Comparison of ENCODE assay signal across 12 mouse cellular contexts in the genomic region with DNA sequence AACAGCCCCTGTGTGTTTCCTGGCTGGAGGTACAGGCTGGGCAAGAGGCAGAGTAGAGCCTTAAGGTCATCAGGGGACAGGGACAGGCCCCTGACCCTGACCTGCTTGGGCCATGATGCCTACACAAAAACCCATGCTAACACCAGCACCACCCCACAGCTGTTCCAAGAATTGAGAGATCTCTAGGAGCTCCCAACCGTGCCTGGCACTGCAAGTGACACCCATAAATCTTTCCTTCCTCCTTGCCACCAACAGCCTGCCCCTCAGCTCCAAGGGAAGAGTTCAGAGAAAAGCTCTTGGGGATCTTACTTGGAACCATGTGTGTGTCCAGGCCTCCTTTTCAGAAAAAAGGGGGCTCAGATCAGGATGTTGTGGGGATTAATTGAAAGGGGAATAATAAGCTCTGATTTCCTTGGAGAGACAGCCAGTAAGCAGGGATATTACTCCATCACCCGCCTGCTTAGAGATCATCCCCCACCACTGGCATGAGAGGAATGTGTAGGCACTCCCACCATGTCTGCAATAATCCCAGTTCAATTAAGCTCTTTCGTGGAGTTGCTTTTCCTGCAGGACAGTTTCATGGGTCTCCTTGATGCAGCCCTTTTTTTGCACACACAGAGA. TPM values are rescaled to one million over a fixed set of nuclear protein-coding genes. Genes with fewer than 3 reads are reported as not detected.
DNase-seq lines count a peak whose midpoint lies in the region; ATAC-seq and TF ChIP-seq lines count a peak whose summit lies in the region.
"Had no signal": no experiment of that assay in that cellular context is flagged by ENCODE, and none has a peak within 500 bp of the region (broad histone marks: within the 10 kb centered on the region; RNA-seq: fewer than 3 reads in every experiment).

No protein-coding gene starts in this region.

- 22% methylated on average over 3 of the region's 3 CpGs for WGBS in heart, embryonic 12.5 days
- 16% methylated on average over 3 of the region's 3 CpGs for WGBS in lung, postnatal 0 days
- WGBS in midbrain, postnatal 0 days = 19% methylated on average over 3 of the region's 3 CpGs
- 27% methylated on average over 3 of the region's 3 CpGs for WGBS in hindbrain, postnatal 0 days

- peak overlapping the region; percentile 29; the same call in 1 of the 2 replicates for H3K4me2 ChIP-seq in heart, embryonic 12.5 days
- no peak overlapping the region for H3K4me2 ChIP-seq in lung, postnatal 0 days (replicated peaks; ENCODE audit: low read depth, low read length)
- H3K4me2 ChIP-seq in midbrain, postnatal 0 days (ENCODE audit: low read depth, low read length, poor library complexity, severe bottlenecking) = no peak overlapping the region
- H3K4me2 ChIP-seq in hindbrain, postnatal 0 days (ENCODE audit: low read depth, low read length) = no peak overlapping the region

- TF ChIP-seq EP300 in lung, postnatal 0 days (IDR thresholded peaks at IDR 0.05) = no peak

- no peak overlapping the region for H3K9ac ChIP-seq in heart, embryonic 12.5 days
- H3K9ac ChIP-seq in lung, postnatal 0 days (replicated peaks; ENCODE audit: low read depth) = no peak overlapping the region
- H3K9ac ChIP-seq in midbrain, postnatal 0 days (replicated peaks; ENCODE audit: low read length, poor library complexity, severe bottlenecking) = no peak overlapping the region
- H3K9ac ChIP-seq in hindbrain, postnatal 0 days (replicated peaks; ENCODE audit: low read length) = no peak overlapping the region

- no peaks in the 10 kb centered on the region for H3K27me3 ChIP-seq in heart, embryonic 12.5 days (replicated peaks)
- H3K27me3 ChIP-seq in lung, postnatal 0 days (replicated peaks; ENCODE audit: insufficient read depth, low read length) = no peaks in the 10 kb centered on the region
- no peaks in the 10 kb centered on the region for H3K27me3 ChIP-seq in midbrain, postnatal 0 days (ENCODE audit: insufficient read depth, low read length)
- no peaks in the 10 kb centered on the region for H3K27me3 ChIP-seq in hindbrain, postnatal 0 days (ENCODE audit: insufficient read depth, low read length)

- TF ChIP-seq CTCF in lung, postnatal 0 days (IDR thresholded peaks at IDR 0.05) = no peak
- no peak for TF ChIP-seq CTCF in midbrain, postnatal 0 days (IDR thresholded peaks at IDR 0.05)
- TF ChIP-seq CTCF in hindbrain, postnatal 0 days (IDR thresholded peaks at IDR 0.05; ENCODE audit: low read depth) = no peak

- H3K27ac ChIP-seq in heart, embryonic 12.5 days (ENCODE audit: poor library complexity, severe bottlenecking) = peak overlapping the region; percentile 81
- H3K27ac ChIP-seq in lung, postnatal 0 days (ENCODE audit: low read length) = peak overlapping the region; percentile 66
- H3K27ac ChIP-seq in midbrain, postnatal 0 days (ENCODE audit: low read depth, low read length) = no peak overlapping the region
- H3K27ac ChIP-seq in hindbrain, postnatal 0 days = no peak overlapping the region

- H3K4me1 ChIP-seq in heart, embryonic 12.5 days (replicated peaks) = peaks cover 70% of the 10 kb centered on the region
- H3K4me1 ChIP-seq in lung, postnatal 0 days (ENCODE audit: insufficient read depth, low read depth, low read length) = peaks cover 23% of the 10 kb centered on the region; the same call in 1 of the 2 replicates
- peaks cover 2% of the 10 kb centered on the region; the same call in 1 of the 2 replicates for H3K4me1 ChIP-seq in midbrain, postnatal 0 days (ENCODE audit: insufficient read depth, low read length)
- no peaks in the 10 kb centered on the region; the same call in 1 of the 2 replicates for H3K4me1 ChIP-seq in hindbrain, postnatal 0 days (ENCODE audit: insufficient read depth, low read length)

- peaks cover 3% of the 10 kb centered on the region; the same call in 1 of the 2 replicates for H3K36me3 ChIP-seq in heart, embryonic 12.5 days
- no peaks in the 10 kb centered on the region for H3K36me3 ChIP-seq in lung, postnatal 0 days (ENCODE audit: insufficient read depth, low read length)
- no peaks in the 10 kb centered on the region for H3K36me3 ChIP-seq in midbrain, postnatal 0 days (ENCODE audit: insufficient read depth, low read length)
- no peaks in the 10 kb centered on the region for H3K36me3 ChIP-seq in hindbrain, postnatal 0 days (ENCODE audit: insufficient read depth, low read length)

- intact Hi-C loops in heart, postnatal 25 days (cut with DNase I) = no loop called here

- no peaks in the 10 kb centered on the region for H3K9me3 ChIP-seq in heart, embryonic 12.5 days (replicated peaks)
- H3K9me3 ChIP-seq in lung, postnatal 0 days (ENCODE audit: low read length) = no peaks in the 10 kb centered on the region
- H3K9me3 ChIP-seq in midbrain, postnatal 0 days (ENCODE audit: low read length) = no peaks in the 10 kb centered on the region
- H3K9me3 ChIP-seq in hindbrain, postnatal 0 days (ENCODE audit: low read length) = no peaks in the 10 kb centered on the region

- ATAC-seq in heart, embryonic 12.5 days (ENCODE audit: insufficient number of reproducible peaks, low FRiP score) = no peak
- ATAC-seq in lung, postnatal 0 days = 0 out of 2 replicates have a peak, but pooled peaks have one; percentile 10
- no peak for ATAC-seq in midbrain, postnatal 0 days (ENCODE audit: low FRiP score)
- no peak for ATAC-seq in hindbrain, postnatal 0 days
- ATAC-seq: intestine, postnatal 0 days had no signal

- no peak for DNase-seq in heart, postnatal 25 days (ENCODE audit: low spot score)
- DNase-seq in lung, postnatal 0 days (ENCODE audit: low spot score) = peak; percentile 50
- no peak for DNase-seq in lung, postnatal 4 days
- DNase-seq in adipocyte (ENCODE audit: low spot score) = peak; percentile 55
- peak; percentile 54 for DNase-seq in mesoderm, embryonic 11.5 days (ENCODE audit: low read depth, low spot score)
- DNase-seq in midbrain, postnatal 0 days (ENCODE audit: low spot score) = no peak
- no peak for DNase-seq in hindbrain, postnatal 0 days (ENCODE audit: low spot score)
- DNase-seq: cerebellum, adult 9-11 months; lung, adult 18-20 months; right cerebral cortex, postnatal 25 days had no signal

- H3K4me3 ChIP-seq in heart, embryonic 12.5 days = no peak overlapping the region
- no peak overlapping the region for H3K4me3 ChIP-seq in lung, postnatal 0 days (ENCODE audit: low read depth, low read length)
- H3K4me3 ChIP-seq in midbrain, postnatal 0 days (ENCODE audit: low read depth, low read length) = no peak overlapping the region
- no peak overlapping the region for H3K4me3 ChIP-seq in hindbrain, postnatal 0 days (ENCODE audit: low read length)

RNA-seq across cellular contexts. Expression of a gene that starts 44.3 kb away (rescaled TPM):
- 81.0 and 85.4 TPM in 2 replicates for polyA plus RNA-seq in heart, embryonic 12.5 days (2016; fragmentation: Nextera tagmentation; extraction: Ambion mirVana)
- 100 to 1,000 TPM in 1 of 2 experiments, 10 to 100 TPM in 1; 99.9 to 105 TPM for total RNA-seq in heart, postnatal 25 days (2021)
- polyA plus RNA-seq in lung, postnatal 0 days (2015; fragmentation: Nextera tagmentation; extraction: Ambion mirVana) = 68.5 and 74.0 TPM in 2 replicates
- total RNA-seq in midbrain, postnatal 0 days (2014; rRNA removed) = 130 and 133 TPM in 2 replicates
- 89.0 and 97.9 TPM in 2 replicates for polyA plus RNA-seq in midbrain, postnatal 0 days (2015; fragmentation: Nextera tagmentation; extraction: Ambion mirVana)
- 132 and 137 TPM in 2 replicates for total RNA-seq in hindbrain, postnatal 0 days (2014; rRNA removed)
- polyA plus RNA-seq in hindbrain, postnatal 0 days (2015; fragmentation: Nextera tagmentation; extraction: Ambion mirVana) = 81.1 and 86.3 TPM in 2 replicates

Comparison
In these comparisons a context has a peak if more than half of its experiments do, and no peak if none do; other contexts are left out.
1. DNase-seq: peak in lung, postnatal 0 days (single experiment), adipocyte (single experiment) and mesoderm, embryonic 11.5 days (single experiment); none in heart, postnatal 25 days (single experiment), lung, postnatal 4 days (0 of 2), midbrain, postnatal 0 days (single experiment) and hindbrain, postnatal 0 days (single experiment).
2. H3K27ac ChIP-seq: peak in heart, embryonic 12.5 days (single experiment) and lung, postnatal 0 days (single experiment); none in midbrain, postnatal 0 days (single experiment) and hindbrain, postnatal 0 days (single experiment).